Mouse (Mus musculus) ovary, postnatal 10 days (tissue): ENCODE results near the gene 5430403G16Rik.
"Not testable (repeated sequence)": the region's sequence is repeated elsewhere in the genome, so short reads cannot be mapped to it uniquely, and the experiment has no call there.

ENCODE experiments used
- DNase-seq: peaks from one replicate; pipeline ENCODE4 v3.0.0; 2022; ENCODE audit warnings: low spot score

5430403G16Rik gene

GRCm38 (mm10) chr5:109690537-109691201 lies at the start of gene 5430403G16Rik:
Gene 5430403G16Rik, minus strand, starts transcription at chr5:109691041.
- peak; percentile 27 for DNase-seq

- DNase-seq, result not testable (repeated sequence)
Measured at GRCm38 (mm10) chr5:109717341-109717740, 26.5 kb upstream of the 5430403G16Rik start.

DNA sequence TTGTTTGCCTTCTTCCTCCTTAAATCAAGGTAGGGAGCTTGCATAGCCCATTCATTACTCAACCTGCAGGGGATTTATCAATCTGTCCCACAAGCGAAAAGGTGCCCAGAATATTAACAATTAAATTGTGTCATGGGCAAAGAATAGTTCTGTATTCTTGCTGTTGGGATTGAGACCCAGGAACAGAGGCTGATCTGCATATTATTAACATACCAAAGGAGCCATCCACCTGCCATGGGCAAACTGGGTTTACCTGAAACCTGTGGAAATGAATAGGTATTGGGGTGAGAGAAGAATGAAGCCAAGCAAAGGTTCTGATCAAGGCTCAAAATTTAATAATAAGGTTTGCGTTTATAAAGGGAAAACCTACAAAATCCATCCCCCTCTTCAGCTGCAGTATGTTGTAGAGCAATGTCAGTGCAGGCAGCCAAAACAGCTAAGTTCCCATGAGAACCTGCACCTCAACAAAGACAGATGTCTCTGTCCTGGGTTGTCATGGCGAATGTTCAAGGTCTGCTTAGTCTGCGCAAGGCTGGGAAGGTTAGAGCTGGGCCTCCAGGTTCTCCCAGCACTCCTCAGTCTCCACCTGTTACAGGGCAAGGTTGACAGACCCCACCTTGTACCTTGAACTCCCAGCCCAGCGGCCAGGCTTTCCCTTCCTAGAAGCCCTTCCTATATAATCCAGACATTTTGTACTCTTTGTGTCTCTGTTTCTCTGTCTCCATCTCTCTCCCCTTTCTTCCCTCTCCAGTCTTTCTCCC lies 544 bp upstream of the 5430403G16Rik start:
- DNase-seq, result not testable (repeated sequence)

DNA sequence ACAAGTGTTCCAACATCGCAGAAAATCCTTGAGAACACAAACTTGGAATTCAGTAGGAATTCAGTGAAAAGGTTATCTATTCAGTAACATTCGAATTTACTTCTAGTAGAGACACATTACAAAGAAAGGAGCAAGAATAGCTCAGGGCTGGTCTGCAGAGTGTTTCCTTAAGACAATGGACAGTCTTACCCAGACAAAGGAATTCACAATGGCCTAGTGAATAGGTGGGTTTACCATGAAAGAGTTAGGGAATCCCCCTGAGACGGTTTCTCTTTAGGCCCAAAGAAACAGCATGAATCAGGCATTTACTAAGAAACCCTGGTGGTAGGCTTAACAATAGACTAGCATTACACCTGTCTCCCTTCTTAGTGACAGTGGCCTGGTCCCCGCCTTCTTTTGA lies 7.9 kb downstream of the 5430403G16Rik start:
- DNase-seq, result no peak
